In the genomic region with DNA sequence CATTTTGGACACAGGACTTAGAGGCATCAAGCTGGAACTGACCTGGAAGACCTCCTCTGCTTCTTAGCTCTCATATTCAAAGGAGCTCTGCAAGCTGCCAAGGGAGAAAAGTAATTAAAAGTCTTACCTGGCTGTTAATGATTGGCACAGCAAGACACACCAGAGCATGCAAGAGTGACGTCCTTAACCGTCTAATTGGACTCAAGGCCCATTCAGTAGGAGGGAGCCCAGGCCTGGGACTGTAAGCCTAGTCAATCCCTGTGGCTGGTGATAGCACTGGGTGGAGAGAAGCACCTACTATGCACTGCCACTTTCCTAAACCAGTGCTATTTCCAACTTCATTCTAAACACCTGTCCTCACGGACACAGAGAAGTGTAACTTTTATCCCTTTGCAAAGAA, we compare ENCODE assay signal across 12 mouse cellular contexts.
"Had no signal": no experiment of that assay in that cellular context is flagged by ENCODE, and none has a peak within 500 bp of the region (broad histone marks: within the 10 kb centered on the region; RNA-seq: fewer than 3 reads in every experiment).

No protein-coding gene starts in this region.

- ATAC-seq: intestine, embryonic 15.5 days; midbrain, embryonic 16.5 days had no signal

- H3K27ac ChIP-seq: hindbrain, embryonic 14.5 days; intestine, embryonic 15.5 days; limb, embryonic 13.5 days; liver, embryonic 14.5 days; midbrain, embryonic 10.5 days; neural tube, embryonic 13.5 days; stomach, postnatal 0 days had no signal

- H3K27me3 ChIP-seq: intestine, embryonic 15.5 days had no signal

- DNase-seq: left cerebral cortex, postnatal 4 days; lung, adult 18-20 months; right cerebral cortex, postnatal 14 days; thymus, postnatal 14 days had no signal

- H3K36me3 ChIP-seq: intestine, embryonic 15.5 days; limb, embryonic 13.5 days; midbrain, embryonic 10.5 days; neural tube, embryonic 13.5 days had no signal

- H3K9me3 ChIP-seq: intestine, embryonic 15.5 days; limb, embryonic 13.5 days; midbrain, embryonic 10.5 days; neural tube, embryonic 13.5 days had no signal

- H3K4me1 ChIP-seq: intestine, embryonic 15.5 days; midbrain, embryonic 10.5 days had no signal

- H3K4me3 ChIP-seq: intestine, embryonic 15.5 days; limb, embryonic 13.5 days; midbrain, embryonic 10.5 days; neural tube, embryonic 13.5 days had no signal
